Mouse (Mus musculus): Measurements from ENCODE around the gene Iffo2.

GRCm38 (mm10) chr4:139608975-139609374, 78.6 kb downstream of the Iffo2 start:
- TF ChIP-seq CTCF (IDR thresholded peaks at IDR 0.05; ENCODE audit: control insufficient read depth, insufficient read depth, low read length) (no peak), POLR2A (IDR thresholded peaks at IDR 0.05; ENCODE audit: borderline replicate concordance, control insufficient read depth, low read depth, low read length) (no peak)

Measured in bone marrow, adult 2 months (tissue).